Mouse (Mus musculus) adrenal gland, postnatal 36 days (tissue): ENCODE results near the gene Sfpq. TPM values are rescaled to one million over a fixed set of nuclear protein-coding genes. Genes with fewer than 3 reads are reported as not detected.

Source experiments
- DNase-seq, 2 experiments: peaks; one replicate each; pipeline ENCODE4 v3.0.0; 2021; ENCODE audit warnings: mixed read lengths in 1 of 2
- total RNA-seq, 2 experiments: library from RNA; stranded (reverse); gene quantifications; 2 replicates each; pipeline ENCODE4 v1.2.3; 2021

Gene Sfpq
- total RNA-seq, 2 experiments from 2014 or later, result 145 to 225 TPM

- peak; percentile 49 to 71 for DNase-seq
Observed at GRCm38 (mm10) chr4:127027228-127028190, 6.4 kb downstream of the Sfpq start.

- DNase-seq, result no peak
Observed at GRCm38 (mm10) chr4:127037158-127037557, 16.0 kb downstream of the Sfpq start.

GRCm38 (mm10) chr4:127037908-127038827 lies 17.0 kb downstream of the Sfpq start:
- DNase-seq, result no peak

GRCm38 (mm10) chr4:127038828-127039349 lies 17.8 kb downstream of the Sfpq start:
- DNase-seq, result no peak

GRCm38 (mm10) chr4:127039871-127040483 lies 18.9 kb downstream of the Sfpq start:
- no peak for DNase-seq

GRCm38 (mm10) chr4:127043540-127043939 lies 22.4 kb downstream of the Sfpq start:
- DNase-seq, result no peak

- DNase-seq, result no peak
Observed at GRCm38 (mm10) chr4:127051121-127051520, 30.0 kb downstream of the Sfpq start.

GRCm38 (mm10) chr4:127053071-127053470 lies 31.9 kb downstream of the Sfpq start:
- no peak for DNase-seq

GRCm38 (mm10) chr4:127054522-127055198 lies 33.5 kb downstream of the Sfpq start:
- DNase-seq, result no peak

- DNase-seq, result peak; percentile 95 to 96
Observed at GRCm38 (mm10) chr4:127060585-127061290, 39.6 kb downstream of the Sfpq start, which contains the start of gene Zmym1. TSS of gene Zmym1 (minus strand) at chr4:127061152.

GRCm38 (mm10) chr4:127064051-127064450 lies 42.9 kb downstream of the Sfpq start:
- no peak for DNase-seq

- DNase-seq, result no peak
Observed at GRCm38 (mm10) chr4:127074915-127075314, 53.8 kb downstream of the Sfpq start.

GRCm38 (mm10) chr4:127076875-127077548 lies 55.9 kb downstream of the Sfpq start, which contains the start of gene Zmym6:
TSS of gene Zmym6 (plus strand) at chr4:127077383.
- DNase-seq, result peak; percentile 95 to 96

GRCm38 (mm10) chr4:127080806-127081205 lies 59.7 kb downstream of the Sfpq start:
- no peak for DNase-seq

- no peak for DNase-seq
Observed at GRCm38 (mm10) chr4:127083131-127083530, 62.0 kb downstream of the Sfpq start.

GRCm38 (mm10) chr4:127085761-127086160 lies 64.6 kb downstream of the Sfpq start:
- DNase-seq, result no peak
